Mouse (Mus musculus): Measurements from ENCODE around the gene Blm. TPM values are rescaled to one million over a fixed set of nuclear protein-coding genes. Genes with fewer than 3 reads are reported as not detected.
A peak's percentile ranks its signal among the peaks of the same experiment; 100 is the strongest.

The Blm gene
- polyA plus RNA-seq, 2 experiments = 19.8 to 24.8 TPM

GRCm38 (mm10) chr7:80561931-80562330, 27.0 kb upstream of the Blm start:
- ATAC-seq (ENCODE audit: insufficient read depth) (no peak), DNase-seq (ENCODE audit: low read depth in 3 of 3, low spot score in 3 of 3) (no peak)
- H3K27me3 ChIP-seq (ENCODE audit: control insufficient read depth, insufficient read depth, low read length) = no peaks in the 10 kb centered on the region
- H3K9me3 ChIP-seq (ENCODE audit: control insufficient read depth, low read length) = no peaks in the 10 kb centered on the region
- no peaks in the 10 kb centered on the region for H3K36me3 ChIP-seq (replicated peaks; ENCODE audit: control insufficient read depth, insufficient read depth, low read depth)
- TF ChIP-seq CTCF (IDR thresholded peaks at IDR 0.05; ENCODE audit: low read depth) (no peak), EP300 (IDR thresholded peaks at IDR 0.05; ENCODE audit: low read depth) (no peak)
- H3K4me2 ChIP-seq (ENCODE audit: low read depth) = no peak overlapping the region
- WGBS (ENCODE audit: insufficient replicate concordance) = 60% methylated on average over 5 of the region's 5 CpGs
- H3K9ac ChIP-seq (replicated peaks) = no peak overlapping the region
- H3K27ac ChIP-seq = no peak overlapping the region
- H3K4me3 ChIP-seq (ENCODE audit: insufficient read depth in 1 of 2, low read depth in 2 of 2, low read length in 2 of 2) = no peak overlapping the region
- peaks cover 0 to 6% of the 10 kb centered on the region in 2 experiments; a peak in 1 of 4 replicates for H3K4me1 ChIP-seq (replicated peaks; ENCODE audit: control insufficient read depth in 2 of 2, insufficient read depth in 2 of 2, low read length in 1 of 2)

GRCm38 (mm10) chr7:80561271-80561670, 26.4 kb upstream of the Blm start:
- H3K4me3 ChIP-seq (ENCODE audit: insufficient read depth in 1 of 2, low read depth in 2 of 2, low read length in 2 of 2) = no peak overlapping the region
- H3K27ac ChIP-seq = no peak overlapping the region
- 59% methylated on average over 9 of the region's 9 CpGs for WGBS (ENCODE audit: insufficient replicate concordance)
- no peaks in the 10 kb centered on the region for H3K27me3 ChIP-seq (ENCODE audit: control insufficient read depth, insufficient read depth, low read length)
- H3K36me3 ChIP-seq (replicated peaks; ENCODE audit: control insufficient read depth, insufficient read depth, low read depth) = no peaks in the 10 kb centered on the region
- H3K4me1 ChIP-seq (replicated peaks; ENCODE audit: control insufficient read depth in 2 of 2, insufficient read depth in 2 of 2, low read length in 1 of 2) = peaks cover 0 to 6% of the 10 kb centered on the region in 2 experiments; a peak in 1 of 4 replicates
- ATAC-seq (ENCODE audit: insufficient read depth) (no peak), DNase-seq (ENCODE audit: low read depth in 3 of 3, low spot score in 3 of 3) (no peak)
- TF ChIP-seq CTCF (IDR thresholded peaks at IDR 0.05; ENCODE audit: low read depth) (no peak), EP300 (IDR thresholded peaks at IDR 0.05; ENCODE audit: low read depth) (no peak)
- no peak overlapping the region for H3K4me2 ChIP-seq (ENCODE audit: low read depth)
- H3K9me3 ChIP-seq (ENCODE audit: control insufficient read depth, low read length) = no peaks in the 10 kb centered on the region
- H3K9ac ChIP-seq (replicated peaks) = no peak overlapping the region; the same call in 1 of the 2 replicates

- TF ChIP-seq EP300 (IDR thresholded peaks at IDR 0.05; ENCODE audit: low read depth) (no peak), CTCF (IDR thresholded peaks at IDR 0.05; ENCODE audit: low read depth) (no peak)
- H3K9me3 ChIP-seq (ENCODE audit: control insufficient read depth, low read length) = no peaks in the 10 kb centered on the region
- no peaks in the 10 kb centered on the region for H3K27me3 ChIP-seq (ENCODE audit: control insufficient read depth, insufficient read depth, low read length)
- H3K36me3 ChIP-seq (replicated peaks; ENCODE audit: control insufficient read depth, insufficient read depth, low read depth) = no peaks in the 10 kb centered on the region
- no peak for DNase-seq (ENCODE audit: low read depth in 3 of 3, low spot score in 3 of 3)
- no peak overlapping the region for H3K4me3 ChIP-seq (ENCODE audit: insufficient read depth in 1 of 2, low read depth in 2 of 2, low read length in 2 of 2)
- 59% methylated on average over 5 of the region's 5 CpGs for WGBS (ENCODE audit: insufficient replicate concordance)
- no peak overlapping the region for H3K4me2 ChIP-seq (ENCODE audit: low read depth)
- H3K4me1 ChIP-seq (replicated peaks; ENCODE audit: control insufficient read depth in 2 of 2, insufficient read depth in 2 of 2, low read length in 1 of 2) = peaks cover 0 to 6% of the 10 kb centered on the region in 2 experiments; a peak in 2 of 4 replicates
- H3K27ac ChIP-seq = no peak overlapping the region
- no peak for ATAC-seq (ENCODE audit: insufficient read depth)
- no peak overlapping the region for H3K9ac ChIP-seq (replicated peaks)
These were observed 23.7 kb upstream of the Blm start for GRCm38 (mm10) chr7:80558572-80558971.

- TF ChIP-seq EP300 (IDR thresholded peaks at IDR 0.05; ENCODE audit: low read depth) (no peak), CTCF (IDR thresholded peaks at IDR 0.05; ENCODE audit: low read depth) (peak; percentile 41)
- DNase-seq (ENCODE audit: low read depth in 3 of 3, low spot score in 3 of 3) (no peak), ATAC-seq (ENCODE audit: insufficient read depth) (no peak)
- Histone ChIP-seq H3K27ac (no peak overlapping the region), H3K36me3 (replicated peaks; ENCODE audit: control insufficient read depth, insufficient read depth, low read depth) (no peaks in the 10 kb centered on the region), H3K27me3 (ENCODE audit: control insufficient read depth, insufficient read depth, low read length) (no peaks in the 10 kb centered on the region), H3K4me1 (replicated peaks; ENCODE audit: control insufficient read depth in 2 of 2, insufficient read depth in 2 of 2, low read length in 1 of 2) (peaks cover 0 to 6% of the 10 kb centered on the region in 2 experiments; a peak in 2 of 4 replicates), H3K4me3 (ENCODE audit: insufficient read depth in 1 of 2, low read depth in 2 of 2, low read length in 2 of 2) (no peak overlapping the region), H3K4me2 (ENCODE audit: low read depth) (no peak overlapping the region), H3K9ac (replicated peaks) (no peak overlapping the region), H3K9me3 (ENCODE audit: control insufficient read depth, low read length) (no peaks in the 10 kb centered on the region)
- WGBS (ENCODE audit: insufficient replicate concordance) = 48% methylated on average over 8 of the region's 8 CpGs
These were observed 23.2 kb upstream of the Blm start for GRCm38 (mm10) chr7:80558101-80558500.

- peaks cover 0 to 6% of the 10 kb centered on the region in 2 experiments; a peak in 2 of 4 replicates for H3K4me1 ChIP-seq (replicated peaks; ENCODE audit: control insufficient read depth in 2 of 2, insufficient read depth in 2 of 2, low read length in 1 of 2)
- 73% methylated on average over 4 of the region's 4 CpGs for WGBS (ENCODE audit: insufficient replicate concordance)
- H3K27ac ChIP-seq = no peak overlapping the region
- no peak overlapping the region for H3K9ac ChIP-seq (replicated peaks)
- no peaks in the 10 kb centered on the region for H3K27me3 ChIP-seq (ENCODE audit: control insufficient read depth, insufficient read depth, low read length)
- no peak for DNase-seq (ENCODE audit: low read depth in 3 of 3, low spot score in 3 of 3)
- H3K4me2 ChIP-seq (ENCODE audit: low read depth) = no peak overlapping the region
- ATAC-seq (ENCODE audit: insufficient read depth) = no peak
- no peak overlapping the region for H3K4me3 ChIP-seq (ENCODE audit: insufficient read depth in 1 of 2, low read depth in 2 of 2, low read length in 2 of 2)
- no peaks in the 10 kb centered on the region for H3K36me3 ChIP-seq (replicated peaks; ENCODE audit: control insufficient read depth, insufficient read depth, low read depth)
- H3K9me3 ChIP-seq (ENCODE audit: control insufficient read depth, low read length) = no peaks in the 10 kb centered on the region
- TF ChIP-seq CTCF (IDR thresholded peaks at IDR 0.05; ENCODE audit: low read depth) = no peak
- no peak for TF ChIP-seq EP300 (IDR thresholded peaks at IDR 0.05; ENCODE audit: low read depth)
These were observed 22.2 kb upstream of the Blm start for GRCm38 (mm10) chr7:80557161-80557560.
